Mouse (Mus musculus) left cerebral cortex, postnatal 14 days (tissue): ENCODE data around the gene Mapkbp1. TPM values are rescaled to one million over a fixed set of nuclear protein-coding genes. Genes with fewer than 3 reads are reported as not detected.
A peak's percentile ranks its signal among the peaks of the same experiment; 100 is the strongest.

Experiments used
- DNase-seq, 2 experiments: peaks; one replicate each; pipeline ENCODE4 v3.0.0; 2021 to 2022; ENCODE audit warnings: low spot score in 2 of 2, mixed read lengths in 1 of 2
- intact Hi-C: fragments of 180-260 bp; cut with DNase I; formaldehyde crosslinking; loops from one replicate; pipeline ENCODE4 v1.15.1; 2025
- total RNA-seq, 2 experiments: library from RNA; stranded (reverse); gene quantifications; 2 replicates each; pipeline ENCODE4 v1.2.3; 2021

The Mapkbp1 gene
- total RNA-seq, 2 experiments from 2014 or later, result 61.2 to 65.9 TPM

- intact Hi-C loops, result no loop called here
- DNase-seq, result no peak
Observed at GRCm38 (mm10) chr2:120044676-120045075, 72.2 kb downstream of the Mapkbp1 start.

- peak; percentile 49 to 62 for DNase-seq
- intact Hi-C loops, result no loop called here
Observed at GRCm38 (mm10) chr2:120046486-120047310, 74.2 kb downstream of the Mapkbp1 start.

- no peak for DNase-seq
- intact Hi-C loops, result no loop called here
Observed at GRCm38 (mm10) chr2:120048173-120048572, 75.7 kb downstream of the Mapkbp1 start.

GRCm38 (mm10) chr2:120049632-120050274 lies 77.3 kb downstream of the Mapkbp1 start:
- peak in 1 of 2 experiments; percentile 38 for DNase-seq
- intact Hi-C loops, result no loop called here

- intact Hi-C loops, result no loop called here
- no peak for DNase-seq
Observed at GRCm38 (mm10) chr2:120051405-120051804, 78.9 kb downstream of the Mapkbp1 start.

- no peak for DNase-seq
- intact Hi-C loops, result no loop called here
Observed at GRCm38 (mm10) chr2:120054771-120055552, 82.5 kb downstream of the Mapkbp1 start.

- intact Hi-C loops, result no loop called here
- DNase-seq, result no peak
Observed at GRCm38 (mm10) chr2:120055923-120056322, 83.4 kb downstream of the Mapkbp1 start.

- intact Hi-C loops, result no loop called here
- no peak for DNase-seq
Observed at GRCm38 (mm10) chr2:120058818-120059217, 86.3 kb downstream of the Mapkbp1 start.

- no peak for DNase-seq
- intact Hi-C loops, result no loop called here
Observed at GRCm38 (mm10) chr2:120059466-120059865, 87.0 kb downstream of the Mapkbp1 start.

GRCm38 (mm10) chr2:120060190-120060589 lies 87.7 kb downstream of the Mapkbp1 start:
- intact Hi-C loops, result no loop called here
- no peak for DNase-seq

GRCm38 (mm10) chr2:120060651-120061050 lies 88.2 kb downstream of the Mapkbp1 start:
- no peak for DNase-seq
- intact Hi-C loops, result no loop called here

GRCm38 (mm10) chr2:120062248-120062647 lies 89.7 kb downstream of the Mapkbp1 start:
- DNase-seq, result no peak
- intact Hi-C loops, result no loop called here

GRCm38 (mm10) chr2:120064639-120065038 lies 92.1 kb downstream of the Mapkbp1 start:
- intact Hi-C loops, result loop anchor here (5.0 kb wide), 1 partner anchor 92 kb away; the partner anchor contains the start of gene Mapkbp1
- no peak for DNase-seq

- DNase-seq, result no peak
- intact Hi-C loops, result loop anchor here (5.0 kb wide), 1 partner anchor 93 kb away; the partner anchor contains the start of gene Mapkbp1
Observed at GRCm38 (mm10) chr2:120065243-120065642, 92.7 kb downstream of the Mapkbp1 start.

- no peak for DNase-seq
- intact Hi-C loops, result loop anchor here (5.0 kb wide), 1 partner anchor 94 kb away; the partner anchor contains the start of gene Mapkbp1
Observed at GRCm38 (mm10) chr2:120066224-120066623, 93.7 kb downstream of the Mapkbp1 start.

- intact Hi-C loops, result loop anchor here (5.0 kb wide), 1 partner anchor 97 kb away; the partner anchor contains the start of gene Mapkbp1
- DNase-seq, result no peak
Observed at GRCm38 (mm10) chr2:120068555-120069465, 96.3 kb downstream of the Mapkbp1 start.

- intact Hi-C loops, result loop anchor here (5.0 kb wide), 1 partner anchor 97 kb away; the partner anchor contains the start of gene Mapkbp1
- peak; percentile 75 to 84 for DNase-seq
Observed at GRCm38 (mm10) chr2:120069466-120069990, 97.0 kb downstream of the Mapkbp1 start.

GRCm38 (mm10) chr2:120074096-120074495 lies 101.6 kb downstream of the Mapkbp1 start:
- intact Hi-C loops, result no loop called here
- DNase-seq, result no peak
